Mouse (Mus musculus) liver, postnatal 0 days (tissue): Measurements from ENCODE around the gene Dars2.

ENCODE experiments used
- CTCF ChIP-seq: sonication (generic); IDR thresholded peaks from 2 replicates; pipeline ENCODE4 v1.5.1; 2016; ENCODE audit warnings: antibody characterized with exemption, low read depth
- EP300 ChIP-seq: IDR thresholded peaks from 2 replicates; pipeline ENCODE4 v1.6.1; 2016; ENCODE audit warnings: antibody characterized with exemption, low read depth, mild to moderate bottlenecking

GRCm38 (mm10) chr1:161038004-161038403, 32.5 kb downstream of the Dars2 start:
- no peak for TF ChIP-seq CTCF
- no peak for TF ChIP-seq EP300
